Mouse (Mus musculus) layer of hippocampus, adult 8-10 months (tissue): ENCODE data around the gene Gm6614. TPM values are rescaled to one million over a fixed set of nuclear protein-coding genes. Genes with fewer than 3 reads are reported as not detected.
"Not testable (repeated sequence)": the region's sequence is repeated elsewhere in the genome, so short reads cannot be mapped to it uniquely, and the experiment has no call there.

ENCODE experiments used
- DNase-seq, 2 experiments: peaks; one replicate each; pipeline ENCODE4 v3.0.0; 2022; ENCODE audit warnings: low spot score in 2 of 2
- total RNA-seq, 4 experiments: library from RNA; stranded (reverse); gene quantifications; 2 replicates each; pipeline ENCODE4 v1.2.4; 2022

The Gm6614 gene
- under 1 TPM in 1 of 4 experiments, not detected in 3; 0.12 TPM for total RNA-seq

- no peak for DNase-seq
Observed at GRCm38 (mm10) chr6:142011364-142011955, at the start of gene Gm6614. Gm6614 (minus strand) TSS chr6:142011414.

- DNase-seq: not testable (repeated sequence)
Observed at GRCm38 (mm10) chr6:142058281-142058680, 47.1 kb upstream of the Gm6614 start.

GRCm38 (mm10) chr6:142047689-142048088 is 36.5 kb upstream of the Gm6614 start:
- no peak for DNase-seq

DNA sequence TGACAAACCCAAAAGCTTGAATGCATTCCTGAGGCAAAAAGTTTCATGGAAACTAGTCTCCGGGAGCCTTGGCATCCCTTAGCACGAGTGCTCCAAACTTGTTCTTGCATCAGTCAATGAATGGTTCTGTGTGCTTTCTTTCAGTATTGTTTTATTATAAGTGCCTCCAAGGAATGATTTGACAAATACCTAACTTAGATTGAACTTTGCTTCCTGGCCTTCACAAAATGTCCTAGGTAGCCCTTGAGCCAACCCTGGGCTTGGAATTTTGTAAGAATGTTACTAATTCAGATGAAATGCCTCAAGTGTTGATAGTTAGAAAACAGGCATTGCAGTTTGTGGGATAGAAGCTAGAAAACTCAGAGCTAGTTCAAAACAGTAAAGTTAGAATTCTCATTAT is 34.5 kb upstream of the Gm6614 start:
- no peak for DNase-seq

GRCm38 (mm10) chr6:142041896-142042295 is 30.7 kb upstream of the Gm6614 start:
- DNase-seq: no peak

DNA sequence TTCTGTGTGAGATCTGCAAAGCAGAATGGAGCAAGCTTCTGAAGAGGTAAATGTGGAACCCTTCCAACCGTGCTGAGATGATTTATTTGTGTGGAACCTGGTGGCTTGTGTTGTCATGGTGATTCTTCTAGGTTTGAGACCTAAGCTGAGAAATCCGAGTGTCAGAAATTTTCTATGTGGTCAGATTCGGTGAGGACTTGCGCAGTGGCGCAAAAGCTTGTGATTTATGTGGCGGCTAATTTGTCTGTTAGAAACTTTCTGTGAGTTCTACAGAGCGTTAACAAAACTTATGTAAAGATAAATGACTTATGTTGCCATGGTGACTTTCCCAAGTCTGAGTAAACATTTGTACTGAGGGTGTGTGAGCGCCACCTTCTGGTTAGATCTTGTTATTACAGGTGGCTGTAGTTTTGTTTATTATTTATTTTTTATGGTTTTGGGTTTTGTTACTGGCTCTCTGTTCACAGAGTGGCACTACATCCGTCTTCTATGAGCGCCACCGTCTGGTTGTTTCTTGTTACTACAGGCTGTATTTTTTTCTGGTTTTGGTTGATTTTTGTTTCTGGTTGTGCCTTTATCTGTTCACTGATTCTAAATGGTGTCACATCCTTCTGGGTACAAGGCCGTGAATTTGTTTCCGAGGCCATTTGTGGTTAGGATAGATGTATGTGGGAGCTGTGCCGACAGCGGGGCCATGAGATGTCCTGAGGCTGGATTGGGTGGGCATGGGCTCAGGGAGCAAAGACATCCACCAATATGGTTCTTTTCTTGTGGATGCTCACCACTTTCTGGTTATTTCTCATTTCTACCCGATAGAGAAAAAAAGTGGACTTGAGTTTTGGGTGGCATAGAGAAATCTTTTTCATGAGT is 29.3 kb upstream of the Gm6614 start:
- peak; percentile 7 to 20 for DNase-seq

DNA sequence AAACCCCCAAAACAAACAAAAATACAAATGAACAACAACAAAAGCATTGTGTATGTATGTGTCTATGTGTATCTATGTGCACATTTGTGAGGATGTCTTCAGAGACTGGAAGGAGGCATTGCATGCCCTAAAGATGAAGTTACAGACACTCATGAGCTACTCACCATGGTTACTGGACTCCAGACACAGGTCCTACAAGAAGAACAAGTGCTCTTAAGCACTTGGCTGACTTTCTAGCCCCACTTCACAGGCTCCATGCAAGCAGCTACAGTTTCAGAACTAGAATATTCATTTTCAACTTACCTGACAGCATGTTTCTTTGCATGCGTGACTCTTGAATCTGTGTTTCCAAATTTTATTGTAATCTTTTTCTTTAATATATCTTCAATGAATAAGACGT is 24.6 kb upstream of the Gm6614 start:
- no peak for DNase-seq

DNA sequence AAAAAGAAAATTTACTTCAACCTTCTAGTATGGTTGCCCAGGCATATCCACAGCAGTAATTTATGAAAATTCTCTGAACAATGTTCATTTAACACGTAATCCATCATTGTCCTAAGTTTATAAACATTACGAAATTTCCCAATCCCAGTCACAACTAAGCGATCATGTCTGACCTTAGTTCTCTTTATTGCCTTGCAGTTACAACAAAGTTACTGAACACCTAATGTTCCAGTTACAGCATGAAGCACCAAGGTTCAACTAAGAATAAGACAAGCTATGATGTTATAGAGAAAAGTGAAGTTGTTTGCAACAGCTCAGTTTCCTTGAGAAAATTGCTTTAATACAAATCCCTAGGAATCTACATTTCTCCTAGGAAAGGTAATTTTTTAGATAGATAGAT is 10.5 kb upstream of the Gm6614 start:
- DNase-seq: no peak

DNA sequence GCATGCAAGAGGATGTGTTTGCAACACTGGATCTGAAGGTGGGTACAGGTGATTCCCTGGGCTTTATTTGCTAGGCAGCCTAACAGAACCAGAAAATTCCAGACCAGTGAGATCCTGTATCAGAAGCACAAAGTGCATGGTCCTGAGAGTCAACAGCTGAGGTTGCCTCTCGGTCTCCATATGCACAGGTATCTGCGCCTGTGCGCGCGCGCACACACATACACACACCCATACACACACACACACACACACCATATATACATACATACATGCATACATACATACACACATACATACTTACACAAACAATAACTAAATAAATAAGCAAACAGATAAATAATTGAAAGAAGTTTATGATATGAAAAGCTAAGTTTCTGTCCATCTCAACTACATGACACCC is 24.4 kb downstream of the Gm6614 start:
- DNase-seq: no peak

DNA sequence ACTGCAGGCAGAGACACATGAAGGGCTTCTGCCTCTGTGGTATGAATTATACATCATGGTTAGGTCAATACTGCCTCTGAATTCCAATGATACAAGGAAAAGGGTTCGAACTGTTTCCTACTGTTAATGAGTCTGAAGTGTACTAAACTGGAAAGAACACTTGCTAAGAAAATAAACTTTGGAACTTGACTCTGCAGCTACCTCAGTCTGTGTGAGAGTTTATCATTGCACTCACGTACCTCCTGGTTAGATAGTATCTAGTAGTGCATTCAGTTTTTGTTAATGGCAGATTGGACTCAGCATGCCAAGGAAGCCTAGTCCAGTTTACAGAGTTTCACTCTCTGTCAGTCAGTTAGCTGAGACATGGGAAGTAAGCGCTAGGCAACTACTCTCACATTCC is 26.6 kb downstream of the Gm6614 start:
- DNase-seq: no peak

GRCm38 (mm10) chr6:141962420-141962819 is 48.8 kb downstream of the Gm6614 start:
- DNase-seq: no peak

DNA sequence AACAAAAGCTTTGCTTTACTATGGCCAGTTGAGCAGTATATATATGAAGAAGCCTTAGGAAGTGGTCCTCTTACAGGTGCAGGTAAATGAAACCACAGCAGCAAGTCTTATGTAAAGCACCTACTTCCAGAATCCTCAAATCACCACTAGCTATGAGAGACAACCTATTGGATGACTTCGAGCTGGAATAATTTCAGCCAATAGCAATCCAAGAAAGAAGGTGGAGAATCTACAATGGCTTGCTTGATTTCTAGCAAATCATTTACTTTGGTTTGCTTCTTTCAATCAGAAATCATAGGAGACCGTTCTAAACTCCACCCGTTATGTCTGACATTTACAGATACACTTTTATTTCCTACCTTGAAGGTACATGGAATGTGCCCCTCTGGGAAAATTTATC is 49.4 kb downstream of the Gm6614 start:
- no peak for DNase-seq

DNA sequence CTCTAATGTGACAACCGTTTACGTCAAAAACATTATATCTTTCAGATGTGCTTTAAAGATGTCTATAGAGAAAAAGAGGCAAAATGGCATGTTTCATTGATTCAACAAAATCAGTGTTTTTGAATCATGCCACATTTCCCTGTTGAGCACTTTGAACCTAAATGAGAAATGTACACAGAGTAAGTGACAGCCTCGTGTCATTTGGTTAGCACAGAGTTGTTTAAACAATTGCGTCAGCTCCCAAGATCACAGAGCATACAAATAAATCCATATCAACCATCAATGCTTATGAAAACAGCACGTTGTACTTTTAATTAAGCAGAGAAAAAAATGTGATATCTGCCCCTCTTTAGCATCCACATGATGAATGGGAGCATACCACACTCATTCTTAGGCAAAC is 50.7 kb downstream of the Gm6614 start:
- DNase-seq: no peak

DNA sequence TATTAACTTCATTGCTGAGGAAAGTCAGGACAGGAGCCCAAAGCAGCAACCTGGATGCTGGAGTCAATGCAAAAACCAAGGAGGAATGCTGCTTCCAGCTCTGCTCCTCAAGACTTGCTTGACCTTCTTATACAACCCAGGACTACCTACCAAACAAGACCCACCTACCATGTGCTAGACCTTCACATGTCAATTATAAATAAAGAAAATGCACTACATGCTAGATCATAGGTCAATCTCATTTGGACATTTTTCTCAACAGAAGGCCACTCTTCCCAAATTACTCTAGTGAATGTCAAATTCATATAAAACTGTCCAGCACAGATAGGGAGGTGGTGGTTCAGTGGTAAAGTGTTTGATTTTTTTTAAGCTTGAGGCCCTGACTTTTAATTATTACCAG is 64.4 kb downstream of the Gm6614 start, which contains the start of gene Slco1a1:
Gene Slco1a1, minus strand, starts transcription at position 101 of the 400 bp plus-strand sequence.
- DNase-seq: no peak

DNA sequence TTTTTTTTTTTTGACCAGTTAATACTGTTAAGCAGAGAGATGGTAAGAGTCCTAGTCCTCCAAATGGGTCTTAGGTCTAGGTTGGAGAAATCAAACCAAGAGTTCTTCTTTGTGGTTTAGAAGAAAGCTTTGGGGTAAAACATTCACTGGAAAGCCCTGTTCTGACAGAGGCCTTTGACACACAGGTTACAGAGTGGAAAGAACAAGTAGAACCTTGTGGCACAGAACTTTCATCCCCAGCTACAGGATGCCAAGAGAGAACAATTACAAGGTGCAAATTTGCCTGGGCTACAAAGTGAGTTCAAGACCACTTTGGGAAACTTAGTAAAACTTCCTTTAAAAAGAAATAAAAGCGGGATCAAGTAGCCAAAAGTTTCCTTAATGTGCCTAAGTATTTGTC is 70.8 kb downstream of the Gm6614 start:
- no peak for DNase-seq

Other genes with a start within 250 kb of the Gm6614 start
- gene Gm5724, start 237.6 kb downstream of the Gm6614 start, total RNA-seq: under 1 TPM in 1 of 4 experiments, not detected in 3; 0.14 TPM
- 10 to 100 TPM; 33.0 to 49.2 (median 34.4) TPM for gene Slco1a4, start 155.2 kb downstream of the Gm6614 start, total RNA-seq
- not detected for gene Slco1a1, start 64.5 kb downstream of the Gm6614 start, total RNA-seq
- gene Slco1a6, start 197.1 kb upstream of the Gm6614 start, total RNA-seq: under 1 TPM in 1 of 4 experiments, not detected in 3; 0.83 TPM